Mouse (Mus musculus) testis, adult 2 months (tissue): ENCODE measurements around the gene Cdc45. TPM values are rescaled to one million over a fixed set of nuclear protein-coding genes. Genes with fewer than 3 reads are reported as not detected.
"Not testable (repeated sequence)": the region's sequence is repeated elsewhere in the genome, so short reads cannot be mapped to it uniquely, and the experiment has no call there.

Source experiments
- H3K27ac ChIP-seq: fragments of 200-500 bp; 2 replicates; pipeline ENCODE4 v1.5.1; 2012; ENCODE audit warnings: low read depth, low read length; ENCODE audit not compliant: control insufficient read depth, insufficient read depth
- H3K27me3 ChIP-seq: fragments of 200-500 bp; 2 replicates; pipeline ENCODE4 v1.6.1; 2012; ENCODE audit warnings: mild to moderate bottlenecking, low read length, moderate library complexity; ENCODE audit not compliant: control insufficient read depth, insufficient read depth
- H3K36me3 ChIP-seq: fragments of 200-500 bp; 2 replicates; pipeline ENCODE4 v1.6.1; 2012; ENCODE audit warnings: mild to moderate bottlenecking, low read length; ENCODE audit not compliant: control insufficient read depth, insufficient read depth
- H3K4me1 ChIP-seq: fragments of 200-500 bp; 2 replicates; pipeline ENCODE4 v1.6.1; 2012; ENCODE audit warnings: low read length; ENCODE audit not compliant: control insufficient read depth, insufficient read depth
- H3K4me3 ChIP-seq: fragments of 200-500 bp; 2 replicates; pipeline ENCODE4 v1.5.1; 2012; ENCODE audit warnings: low read depth, mild to moderate bottlenecking, low read length, moderate library complexity, mixed read lengths; ENCODE audit not compliant: control insufficient read depth
- CTCF ChIP-seq: fragments of 200-500 bp; IDR thresholded peaks from 2 replicates; pipeline ENCODE4 v1.5.1; 2012; ENCODE audit warnings: low read depth, mild to moderate bottlenecking, inconsistent platforms, low read length, moderate library complexity; ENCODE audit not compliant: control insufficient read depth, insufficient read depth, insufficient replicate concordance
- POLR2A ChIP-seq: fragments of 200-500 bp; IDR thresholded peaks from 2 replicates; pipeline ENCODE4 v1.6.1; 2012; ENCODE audit warnings: low read depth, mild to moderate bottlenecking, inconsistent platforms, low read length, moderate library complexity; ENCODE audit not compliant: control insufficient read depth
- polyA plus RNA-seq: library from polyadenylated mRNA; depleted of rRNA; stranded (reverse); fragments of >200 nt; gene quantifications from 2 replicates; pipeline ENCODE4 v1.2.3, GENCODE M21; 2012; rRNA removed

The Cdc45 gene
- 35.9 and 40.7 TPM in 2 replicates for polyA plus RNA-seq

- Histone ChIP-seq H3K4me1 (peaks cover 5% of the 10 kb centered on the region; the same call in 1 of the 2 replicates), H3K27me3 (no peaks in the 10 kb centered on the region), H3K4me3 (peak within 1 kb of the TSS; percentile 100), H3K27ac (peak within 1 kb of the TSS; percentile 97), H3K36me3 (no peaks in the 10 kb centered on the region; the same call in none of the 2 replicates)
- peak; percentile 94 for TF ChIP-seq POLR2A
- no peak for TF ChIP-seq CTCF
Measured at GRCm38 (mm10) chr16:18811468-18812384, at the start of gene Cdc45, which contains the start of gene Ufd1. Cdc45 (minus strand) TSS chr16:18811987. Ufd1 (plus strand) TSS chr16:18811779.

GRCm38 (mm10) chr16:18860186-18860585 is 48.4 kb upstream of the Cdc45 start:
- no peaks in the 10 kb centered on the region for H3K4me1 ChIP-seq
- H3K4me3 ChIP-seq, result no peak overlapping the region
- no peak overlapping the region for H3K27ac ChIP-seq
- H3K27me3 ChIP-seq, result no peaks in the 10 kb centered on the region
- no peaks in the 10 kb centered on the region for H3K36me3 ChIP-seq
- TF ChIP-seq CTCF, result no peak
- TF ChIP-seq POLR2A, result no peak

- Histone ChIP-seq H3K27me3 (no peaks in the 10 kb centered on the region), H3K4me3 (no peak overlapping the region), H3K27ac (no peak overlapping the region), H3K4me1 (no peaks in the 10 kb centered on the region), H3K36me3 (no peaks in the 10 kb centered on the region)
- TF ChIP-seq CTCF, result no peak
- no peak for TF ChIP-seq POLR2A
Measured at GRCm38 (mm10) chr16:18858551-18858950, 46.8 kb upstream of the Cdc45 start.

GRCm38 (mm10) chr16:18849521-18850190 is 37.9 kb upstream of the Cdc45 start:
- H3K4me3 ChIP-seq, H3K4me1 ChIP-seq, H3K27ac ChIP-seq, H3K36me3 ChIP-seq, H3K27me3 ChIP-seq: not testable (repeated sequence)

- H3K27ac ChIP-seq, result no peak overlapping the region
- H3K36me3 ChIP-seq, result no peaks in the 10 kb centered on the region
- TF ChIP-seq POLR2A (no peak), CTCF (no peak)
- no peak overlapping the region for H3K4me3 ChIP-seq
- no peaks in the 10 kb centered on the region for H3K27me3 ChIP-seq
- no peaks in the 10 kb centered on the region for H3K4me1 ChIP-seq
Measured at GRCm38 (mm10) chr16:18846301-18846820, 34.6 kb upstream of the Cdc45 start.

- Histone ChIP-seq H3K27me3 (no peaks in the 10 kb centered on the region), H3K4me3 (no peak overlapping the region), H3K4me1 (no peaks in the 10 kb centered on the region), H3K36me3 (no peaks in the 10 kb centered on the region), H3K27ac (no peak overlapping the region)
- TF ChIP-seq CTCF (no peak), POLR2A (no peak)
Measured at GRCm38 (mm10) chr16:18838346-18838745, 26.6 kb upstream of the Cdc45 start.
